Mouse (Mus musculus) T-cell, adult 66 days (primary cell): Measurements from ENCODE around the gene Gtpbp4. TPM values are rescaled to one million over a fixed set of nuclear protein-coding genes. Genes with fewer than 3 reads are reported as not detected.

Experiments used
- total RNA-seq, 2 experiments: library from RNA; stranded (reverse); gene quantifications; 3 replicates in 1 of 2; 4 replicates in 1 of 2; pipeline ENCODE4 v1.2.4; 2023

Gtpbp4 gene
- 10 to 100 TPM; 90.9 to 91.8 TPM for total RNA-seq

GRCm38 (mm10) chr13:8995990-8996786, at the start of gene Gtpbp4:
TSS of gene Gtpbp4 (minus strand) at chr13:8996083.

GRCm38 (mm10) chr13:8952563-8952962, 43.3 kb downstream of the Gtpbp4 start, which contains the start of gene Idi2:
TSS of gene Idi2 (plus strand) at chr13:8952863.

DNA sequence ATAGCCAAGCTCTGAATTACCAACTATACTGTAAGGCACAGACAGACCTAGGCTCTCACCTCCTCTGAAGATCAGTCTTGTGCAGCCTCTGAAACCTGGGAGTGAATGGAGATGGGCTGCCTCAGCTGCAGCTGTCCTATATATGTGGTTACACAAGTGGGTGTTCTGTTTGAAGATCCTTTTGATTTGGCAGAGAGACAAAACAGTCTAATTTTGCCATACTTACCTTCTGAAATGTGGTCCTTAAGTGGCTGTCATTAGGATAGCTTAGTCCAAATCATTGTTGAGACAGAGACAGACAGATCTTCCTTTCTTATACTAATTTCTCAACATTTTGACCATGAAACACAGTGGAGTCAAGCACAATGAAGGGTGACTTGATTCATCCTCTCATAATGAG, 47.8 kb downstream of the Gtpbp4 start, which contains the start of gene Gm9745:
Gene Gm9745, minus strand, starts transcription at position 101 of the 400 bp plus-strand sequence.

Other genes with a start within 250 kb of the Gtpbp4 start
- gene Wdr37, start 124.2 kb downstream of the Gtpbp4 start, total RNA-seq: 10 to 100 TPM; 69.9 to 74.5 TPM
- 10 to 100 TPM; 12.9 to 21.6 TPM for gene Idi1, start 110.6 kb downstream of the Gtpbp4 start, total RNA-seq
- not detected for gene Gm9745, start 47.9 kb downstream of the Gtpbp4 start, total RNA-seq
- not detected for gene Idi2, start 43.2 kb downstream of the Gtpbp4 start, total RNA-seq
- 10 to 100 TPM; 70.3 to 75.6 TPM for gene Larp4b, start 97.8 kb upstream of the Gtpbp4 start, total RNA-seq